ENCODE assay signal across 10 mouse cellular contexts in the genomic region with DNA sequence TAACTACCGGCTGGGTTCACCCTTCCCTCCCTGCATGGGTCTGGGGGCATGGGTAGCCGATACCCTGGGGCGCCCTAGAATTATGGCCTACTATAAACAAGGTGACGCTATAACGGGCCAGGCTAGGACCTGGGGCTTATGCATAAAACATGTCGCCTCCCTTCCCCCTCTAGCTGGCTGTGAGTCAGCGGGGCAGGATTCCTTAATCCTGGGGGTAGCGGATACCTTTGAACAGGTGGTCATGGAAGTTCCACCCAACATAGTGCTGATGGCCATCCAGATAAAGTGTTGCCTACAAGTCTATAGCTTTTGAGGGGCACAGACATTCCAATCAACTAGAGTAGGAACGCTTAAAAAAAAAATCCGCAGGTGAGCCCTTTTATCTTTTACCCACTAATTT. TPM values are rescaled to one million over a fixed set of nuclear protein-coding genes. Genes with fewer than 3 reads are reported as not detected.
DNase-seq lines count a peak whose midpoint lies in the region; ATAC-seq and TF ChIP-seq lines count a peak whose summit lies in the region.
"Had no signal": no experiment of that assay in that cellular context is flagged by ENCODE, and none has a peak within 500 bp of the region (broad histone marks: within the 10 kb centered on the region; RNA-seq: fewer than 3 reads in every experiment).

No protein-coding gene starts in this region.

- H3K9ac ChIP-seq in heart, embryonic 14.5 days (ENCODE audit: low read length) = no peak overlapping the region
- no peak overlapping the region for H3K9ac ChIP-seq in forebrain, embryonic 15.5 days (replicated peaks)
- H3K9ac ChIP-seq in liver, postnatal 0 days (replicated peaks) = no peak overlapping the region

- no peak for DNase-seq in heart, adult 8-10 months (ENCODE audit: low spot score)
- no peak for DNase-seq in liver, postnatal 0 days
- DNase-seq in cerebellum, adult 11-12 months = no peak
- DNase-seq in cerebellum, adult 9-10 months = no peak

- peaks cover 4 to 34% of the 10 kb centered on the region in 2 experiments; a peak in 3 of 4 replicates for H3K4me1 ChIP-seq in heart, embryonic 14.5 days (ENCODE audit: control insufficient read depth in 2 of 2, insufficient read depth in 2 of 2, low read length in 2 of 2)
- H3K4me1 ChIP-seq in E14TG2a.4 (replicated peaks; ENCODE audit: low read depth, low read length) = peaks cover 68% of the 10 kb centered on the region
- H3K4me1 ChIP-seq in forebrain, embryonic 15.5 days = peaks cover 32% of the 10 kb centered on the region
- peaks cover 19% of the 10 kb centered on the region for H3K4me1 ChIP-seq in liver, postnatal 0 days (ENCODE audit: insufficient read depth)

- no peak for ATAC-seq in heart, embryonic 14.5 days (ENCODE audit: insufficient number of reproducible peaks, insufficient read depth, low FRiP score, low read depth)
- no peak for ATAC-seq in forebrain, embryonic 15.5 days (replicated peaks)
- ATAC-seq in liver, postnatal 0 days = no peak
- ATAC-seq in megakaryocyte progenitor cell, adult 5-6 weeks (replicated peaks; ENCODE audit: poor library complexity) = no peak

- 6% methylated on average over 10 of the region's 10 CpGs for WGBS in heart, embryonic 14.5 days
- WGBS in forebrain, embryonic 15.5 days = 2% methylated on average over 10 of the region's 10 CpGs
- 7% methylated on average over 10 of the region's 10 CpGs for WGBS in liver, postnatal 0 days (ENCODE audit: insufficient replicate concordance)

- H3K27ac ChIP-seq in heart, embryonic 14.5 days (replicated peaks in 1 of 2; ENCODE audit: control insufficient read depth in 1 of 2, insufficient read depth in 1 of 2, low read depth in 2 of 2, low read length in 2 of 2) = no peak overlapping the region
- H3K27ac ChIP-seq in forebrain, embryonic 15.5 days (replicated peaks) = no peak overlapping the region
- no peak overlapping the region for H3K27ac ChIP-seq in liver, postnatal 0 days (ENCODE audit: low read depth)

- peak overlapping the region in 1 of 2 experiments; percentile 58; a peak in 2 of 4 replicates for H3K4me3 ChIP-seq in heart, embryonic 14.5 days (ENCODE audit: control insufficient read depth in 1 of 2, insufficient read depth in 1 of 2, low read depth in 1 of 2, low read length in 2 of 2)
- peak overlapping the region; percentile 83 for H3K4me3 ChIP-seq in E14TG2a.4 (replicated peaks; ENCODE audit: low read length)
- 0 out of 2 replicates have a peak overlapping the region, but pooled peaks have one; percentile 46 for H3K4me3 ChIP-seq in forebrain, embryonic 15.5 days
- H3K4me3 ChIP-seq in liver, postnatal 0 days (ENCODE audit: low read depth, low read length) = no peak overlapping the region
- H3K4me3 ChIP-seq: myocyte had no signal

- peak overlapping the region; percentile 99 for H3K4me2 ChIP-seq in heart, embryonic 14.5 days (ENCODE audit: low read length)
- H3K4me2 ChIP-seq in forebrain, embryonic 15.5 days (replicated peaks) = no peak overlapping the region
- H3K4me2 ChIP-seq in liver, postnatal 0 days (ENCODE audit: low read depth, low read length) = peak overlapping the region; percentile 7; the same call in 1 of the 2 replicates

- H3K9me3 ChIP-seq in heart, embryonic 14.5 days (ENCODE audit: control insufficient read depth, low read length) = no peaks in the 10 kb centered on the region
- no peaks in the 10 kb centered on the region for H3K9me3 ChIP-seq in E14TG2a.4 (ENCODE audit: low read length)
- H3K9me3 ChIP-seq in forebrain, embryonic 15.5 days = no peaks in the 10 kb centered on the region
- H3K9me3 ChIP-seq in liver, postnatal 0 days (ENCODE audit: low read length) = no peaks in the 10 kb centered on the region

- no peak for TF ChIP-seq EP300 in liver, postnatal 0 days (IDR thresholded peaks at IDR 0.05; ENCODE audit: low read depth)

- no peaks in the 10 kb centered on the region for H3K36me3 ChIP-seq in heart, embryonic 14.5 days (ENCODE audit: control insufficient read depth, insufficient read depth, low read length)
- H3K36me3 ChIP-seq in E14TG2a.4 (ENCODE audit: insufficient read depth, low read length) = no peaks in the 10 kb centered on the region
- no peaks in the 10 kb centered on the region for H3K36me3 ChIP-seq in forebrain, embryonic 15.5 days
- no peaks in the 10 kb centered on the region for H3K36me3 ChIP-seq in liver, postnatal 0 days (replicated peaks; ENCODE audit: insufficient read depth, low read length)
- H3K36me3 ChIP-seq: G1E had no signal

- no peak for TF ChIP-seq CTCF in E14TG2a.4 (conservative IDR thresholded peaks at IDR 0.05; ENCODE audit: low read length)
- TF ChIP-seq CTCF in liver, postnatal 0 days (IDR thresholded peaks at IDR 0.05; ENCODE audit: low read depth) = no peak

- peaks cover 86% of the 10 kb centered on the region for H3K27me3 ChIP-seq in heart, embryonic 14.5 days (ENCODE audit: control insufficient read depth, insufficient read depth, low read length)
- peaks cover 64% of the 10 kb centered on the region for H3K27me3 ChIP-seq in E14TG2a.4 (ENCODE audit: insufficient read depth, low read length)
- H3K27me3 ChIP-seq in forebrain, embryonic 15.5 days = peaks cover 62% of the 10 kb centered on the region
- peaks cover 65% of the 10 kb centered on the region for H3K27me3 ChIP-seq in liver, postnatal 0 days (ENCODE audit: insufficient read depth, low read length)

RNA-seq across cellular contexts. Expression of gene Ovol2, which starts 2.0 kb away (rescaled TPM):
- 0.18 TPM in 1 of 2 replicates, not detected in the other for polyA plus RNA-seq in heart, embryonic 14.5 days (2014; fragmentation: Nextera tagmentation; extraction: Ambion mirVana)
- not detected for total RNA-seq in heart, adult 8-10 months (2022)
- not detected in 2 replicates for polyA plus RNA-seq in forebrain, embryonic 15.5 days (2015; fragmentation: Nextera tagmentation; extraction: Ambion mirVana)
- 0.09 and 0.25 TPM in 2 replicates for polyA plus RNA-seq in liver, postnatal 0 days (2015; fragmentation: Nextera tagmentation; extraction: Ambion mirVana)
- not detected in 2 replicates for total RNA-seq in megakaryocyte progenitor cell, adult 5-6 weeks (2015)
- not detected in 2 replicates for total RNA-seq in megakaryocyte progenitor cell, adult 5-6 weeks (2017)
- polyA plus RNA-seq: G1E, myocyte had no signal

RNA-seq across cellular contexts. Expression of gene Kat14, which starts 38.8 kb away (rescaled TPM):
- polyA plus RNA-seq in heart, embryonic 14.5 days (2014; fragmentation: Nextera tagmentation; extraction: Ambion mirVana) = 21.7 and 22.6 TPM in 2 replicates
- total RNA-seq in heart, adult 8-10 months (2022) = 10 to 100 TPM; 22.9 to 30.2 (median 27.5) TPM
- polyA plus RNA-seq in forebrain, embryonic 15.5 days (2015; fragmentation: Nextera tagmentation; extraction: Ambion mirVana) = 28.3 and 28.6 TPM in 2 replicates
- polyA plus RNA-seq in liver, postnatal 0 days (2015; fragmentation: Nextera tagmentation; extraction: Ambion mirVana) = 10.2 and 12.3 TPM in 2 replicates
- total RNA-seq in megakaryocyte progenitor cell, adult 5-6 weeks (2015) = 44.7 and 63.4 TPM in 2 replicates
- 34.4 and 38.1 TPM in 2 replicates for total RNA-seq in megakaryocyte progenitor cell, adult 5-6 weeks (2017)

RNA-seq across cellular contexts. Expression of gene Pet117, which starts 38.9 kb away (rescaled TPM):
- 1.2 TPM in 1 of 2 replicates, not detected in the other for polyA plus RNA-seq in heart, embryonic 14.5 days (2014; fragmentation: Nextera tagmentation; extraction: Ambion mirVana)
- 10 to 100 TPM in 2 of 4 experiments, 1 to 10 TPM in 2; 8.9 to 13.3 (median 10.7) TPM for total RNA-seq in heart, adult 8-10 months (2022)
- 1.6 TPM in 1 of 2 replicates, not detected in the other for polyA plus RNA-seq in forebrain, embryonic 15.5 days (2015; fragmentation: Nextera tagmentation; extraction: Ambion mirVana)
- 1.6 and 2.2 TPM in 2 replicates for polyA plus RNA-seq in liver, postnatal 0 days (2015; fragmentation: Nextera tagmentation; extraction: Ambion mirVana)
- total RNA-seq in megakaryocyte progenitor cell, adult 5-6 weeks (2015) = not detected in 2 replicates
- 12.3 TPM in 1 of 2 replicates, not detected in the other for total RNA-seq in megakaryocyte progenitor cell, adult 5-6 weeks (2017)
- total RNA-seq: G1E had no signal

RNA-seq across cellular contexts. Expression of gene Snx5, which starts 59.2 kb away (rescaled TPM):
- 96.4 and 99.9 TPM in 2 replicates for polyA plus RNA-seq in heart, embryonic 14.5 days (2014; fragmentation: Nextera tagmentation; extraction: Ambion mirVana)
- 10 to 100 TPM; 56.1 to 62.3 (median 59.5) TPM for total RNA-seq in heart, adult 8-10 months (2022)
- polyA plus RNA-seq in forebrain, embryonic 15.5 days (2015; fragmentation: Nextera tagmentation; extraction: Ambion mirVana) = 58.8 and 62.4 TPM in 2 replicates
- polyA plus RNA-seq in liver, postnatal 0 days (2015; fragmentation: Nextera tagmentation; extraction: Ambion mirVana) = 47.9 and 49.2 TPM in 2 replicates
- 269 and 285 TPM in 2 replicates for total RNA-seq in megakaryocyte progenitor cell, adult 5-6 weeks (2015)
- total RNA-seq in megakaryocyte progenitor cell, adult 5-6 weeks (2017) = 297 and 304 TPM in 2 replicates

RNA-seq across cellular contexts. Expression of gene Mgme1, which starts 59.5 kb away (rescaled TPM):
- polyA plus RNA-seq in heart, embryonic 14.5 days (2014; fragmentation: Nextera tagmentation; extraction: Ambion mirVana) = 21.2 and 21.8 TPM in 2 replicates
- total RNA-seq in heart, adult 8-10 months (2022) = 10 to 100 TPM; 14.5 to 18.5 (median 17.3) TPM
- polyA plus RNA-seq in forebrain, embryonic 15.5 days (2015; fragmentation: Nextera tagmentation; extraction: Ambion mirVana) = 10.9 and 12.8 TPM in 2 replicates
- 4.4 and 5.4 TPM in 2 replicates for polyA plus RNA-seq in liver, postnatal 0 days (2015; fragmentation: Nextera tagmentation; extraction: Ambion mirVana)
- total RNA-seq in megakaryocyte progenitor cell, adult 5-6 weeks (2015) = 16.5 and 17.7 TPM in 2 replicates
- total RNA-seq in megakaryocyte progenitor cell, adult 5-6 weeks (2017) = 30.2 and 31.0 TPM in 2 replicates
